Comparison of ENCODE assay signal across 15 mouse cellular contexts in genomic region chr11:55121430-55121829, GRCm38 (mm10). TPM values are rescaled to one million over a fixed set of nuclear protein-coding genes. Genes with fewer than 3 reads are reported as not detected.
A peak's percentile ranks its signal among the peaks of the same experiment; 100 is the strongest.
DNase-seq lines count a peak whose midpoint lies in the region; ATAC-seq and TF ChIP-seq lines count a peak whose summit lies in the region.
"Had no signal": no experiment of that assay in that cellular context is flagged by ENCODE, and none has a peak within 500 bp of the region (broad histone marks: within the 10 kb centered on the region; RNA-seq: fewer than 3 reads in every experiment).

No protein-coding gene starts in this region.

- H3K4me1 ChIP-seq in kidney, embryonic 16.5 days (ENCODE audit: insufficient read depth, low read length), result 0 out of 2 replicates have a peak, but pooled peaks cover 10% of the 10 kb centered on the region
- peaks cover 13% of the 10 kb centered on the region for H3K4me1 ChIP-seq in spleen, adult 2 months (ENCODE audit: control insufficient read depth, insufficient read depth, insufficient read length)
- H3K4me1 ChIP-seq in limb, embryonic 15.5 days, result peaks cover 6% of the 10 kb centered on the region; the same call in 1 of the 2 replicates
- H3K4me1 ChIP-seq: forebrain, embryonic 13.5 days had no signal

- no peak overlapping the region for H3K9ac ChIP-seq in kidney, embryonic 16.5 days (replicated peaks; ENCODE audit: low read length)
- H3K9ac ChIP-seq in limb, embryonic 15.5 days, result no peak overlapping the region
- H3K9ac ChIP-seq: forebrain, embryonic 13.5 days; lung, embryonic 14.5 days had no signal

- ATAC-seq in kidney, embryonic 16.5 days (ENCODE audit: low FRiP score, low TSS enrichment), result no peak
- ATAC-seq in limb, embryonic 15.5 days (ENCODE audit: insufficient number of reproducible peaks, low FRiP score, low TSS enrichment, low read depth), result no peak
- ATAC-seq in megakaryocyte progenitor cell, adult 5-6 weeks (replicated peaks; ENCODE audit: poor library complexity), result peak; percentile 33; the same call in 1 of the 2 replicates
- ATAC-seq: forebrain, embryonic 13.5 days had no signal

- no peaks in the 10 kb centered on the region; the same call in 1 of the 2 replicates for H3K9me3 ChIP-seq in kidney, embryonic 16.5 days (ENCODE audit: low read length)
- H3K9me3 ChIP-seq in limb, embryonic 15.5 days, result no peaks in the 10 kb centered on the region
- H3K9me3 ChIP-seq: forebrain, embryonic 13.5 days had no signal

- no peak for TF ChIP-seq CTCF in spleen, adult 2 months (IDR thresholded peaks at IDR 0.05; ENCODE audit: extremely low read depth, insufficient read depth, insufficient read length, insufficient replicate concordance)

- TF ChIP-seq POLR2A in spleen, adult 2 months (IDR thresholded peaks at IDR 0.05; ENCODE audit: low read depth, low read length), result no peak

- DNase-seq in kidney, adult 18-20 months, result no peak
- no peak for DNase-seq in spleen, adult 2 months (ENCODE audit: low read depth in 1 of 2, low spot score in 2 of 2)
- no peak for DNase-seq in spleen, postnatal 4 days (ENCODE audit: low spot score in 2 of 2)
- DNase-seq in frontal cortex, postnatal 25 days (ENCODE audit: low spot score in 2 of 2), result no peak
- DNase-seq: adrenal gland, postnatal 25 days; cerebellum, adult 9-10 months; kidney, postnatal 14 days; lung, embryonic 14.5 days had no signal

- H3K27me3 ChIP-seq in kidney, embryonic 16.5 days (ENCODE audit: insufficient read depth, low read length), result no peaks in the 10 kb centered on the region
- no peaks in the 10 kb centered on the region for H3K27me3 ChIP-seq in spleen, adult 2 months (ENCODE audit: control insufficient read depth, insufficient read depth, low read length)
- no peaks in the 10 kb centered on the region for H3K27me3 ChIP-seq in limb, embryonic 15.5 days
- H3K27me3 ChIP-seq: forebrain, embryonic 13.5 days had no signal

- no peaks in the 10 kb centered on the region for H3K36me3 ChIP-seq in kidney, embryonic 16.5 days (ENCODE audit: insufficient read depth, low read length)
- H3K36me3 ChIP-seq in spleen, adult 2 months (ENCODE audit: control insufficient read depth, insufficient read depth, low read length), result no peaks in the 10 kb centered on the region
- no peaks in the 10 kb centered on the region for H3K36me3 ChIP-seq in limb, embryonic 15.5 days

- no peak overlapping the region for H3K4me3 ChIP-seq in kidney, embryonic 16.5 days (ENCODE audit: low read length)
- H3K4me3 ChIP-seq in spleen, adult 2 months (ENCODE audit: extremely low read depth, insufficient read depth, insufficient read length), result no peak overlapping the region
- no peak overlapping the region for H3K4me3 ChIP-seq in limb, embryonic 15.5 days
- H3K4me3 ChIP-seq: forebrain, embryonic 13.5 days had no signal

- H3K27ac ChIP-seq in kidney, embryonic 16.5 days (ENCODE audit: low read length), result peak overlapping the region; percentile 21; the same call in 1 of the 2 replicates
- H3K27ac ChIP-seq in spleen, adult 2 months (ENCODE audit: insufficient read depth, low read length), result peak overlapping the region; percentile 96
- H3K27ac ChIP-seq in limb, embryonic 15.5 days, result 0 out of 2 replicates have a peak overlapping the region, but pooled peaks have one; percentile 27
- H3K27ac ChIP-seq: forebrain, embryonic 13.5 days had no signal

- WGBS in kidney, embryonic 16.5 days, result 92% methylated on average over 1 of the region's 1 CpGs
- 70% methylated on average over 1 of the region's 1 CpGs for WGBS in spleen, adult 2 months
- WGBS in limb, embryonic 15.5 days, result 83% methylated on average over 1 of the region's 1 CpGs

- no peak overlapping the region for H3K4me2 ChIP-seq in kidney, embryonic 16.5 days (replicated peaks; ENCODE audit: low read depth, low read length)
- no peak overlapping the region for H3K4me2 ChIP-seq in limb, embryonic 15.5 days
- H3K4me2 ChIP-seq: forebrain, embryonic 13.5 days; lung, embryonic 14.5 days had no signal

RNA-seq across cellular contexts. Expression of gene Gm2a, which starts 23.5 kb away (rescaled TPM):
- polyA plus RNA-seq in kidney, embryonic 16.5 days (2015; fragmentation: Nextera tagmentation; extraction: Ambion mirVana), result 38.0 and 39.7 TPM in 2 replicates
- polyA plus RNA-seq in spleen, adult 2 months (2012; rRNA removed), result 98.3 and 128 TPM in 2 replicates
- polyA plus RNA-seq in limb, embryonic 15.5 days (2015; fragmentation: Nextera tagmentation; extraction: Ambion mirVana), result 38.9 and 43.1 TPM in 2 replicates
- total RNA-seq in megakaryocyte progenitor cell, adult 5-6 weeks (2015), result 89.0 and 92.0 TPM in 2 replicates
- total RNA-seq in megakaryocyte progenitor cell, adult 5-6 weeks (2017), result 53.6 and 54.6 TPM in 2 replicates

RNA-seq across cellular contexts. Expression of gene Slc36a3, which starts 30.1 kb away (rescaled TPM):
- not detected in 2 replicates for polyA plus RNA-seq in kidney, embryonic 16.5 days (2015; fragmentation: Nextera tagmentation; extraction: Ambion mirVana)
- 1.4 and 1.6 TPM in 2 replicates for polyA plus RNA-seq in spleen, adult 2 months (2012; rRNA removed)
- polyA plus RNA-seq in limb, embryonic 15.5 days (2015; fragmentation: Nextera tagmentation; extraction: Ambion mirVana), result not detected in 2 replicates
- not detected in 2 replicates for total RNA-seq in megakaryocyte progenitor cell, adult 5-6 weeks (2015)
- total RNA-seq in megakaryocyte progenitor cell, adult 5-6 weeks (2017), result 0.14 TPM in 1 of 2 replicates, not detected in the other
- total RNA-seq: adrenal gland, postnatal 25 days; heart, postnatal 10 days; layer of hippocampus, postnatal 14 days; left cerebral cortex, postnatal 25 days had no signal
- polyA plus RNA-seq: forebrain, embryonic 13.5 days; lung, embryonic 14.5 days had no signal

RNA-seq across cellular contexts. Expression of gene Ccdc69, which starts 43.5 kb away (rescaled TPM):
- polyA plus RNA-seq in kidney, embryonic 16.5 days (2015; fragmentation: Nextera tagmentation; extraction: Ambion mirVana), result 3.0 and 3.6 TPM in 2 replicates
- 8.9 and 10.6 TPM in 2 replicates for polyA plus RNA-seq in spleen, adult 2 months (2012; rRNA removed)
- 1.7 and 3.8 TPM in 2 replicates for polyA plus RNA-seq in limb, embryonic 15.5 days (2015; fragmentation: Nextera tagmentation; extraction: Ambion mirVana)
- total RNA-seq in megakaryocyte progenitor cell, adult 5-6 weeks (2015), result 23.4 and 27.3 TPM in 2 replicates
- 19.2 and 22.9 TPM in 2 replicates for total RNA-seq in megakaryocyte progenitor cell, adult 5-6 weeks (2017)
- total RNA-seq: layer of hippocampus, postnatal 14 days had no signal

Comparison
In these comparisons a context has a peak if more than half of its experiments do, and no peak if none do; other contexts are left out.
1. H3K27ac ChIP-seq: peak in every context shown above with its lines; median percentile 96 in spleen, adult 2 months; 27 in limb, embryonic 15.5 days; 21 in kidney, embryonic 16.5 days.